Mouse (Mus musculus) natural killer cell, adult 2 months (primary cell): Measurements from ENCODE around the gene Gm10837.

Experiments used
- DNase-seq, 2 experiments: peaks; one replicate each; pipeline ENCODE4 v3.0.0; 2022; ENCODE audit warnings: low spot score in 2 of 2

Gm10837 gene

GRCm38 (mm10) chr14:122464763-122465741 lies 25.3 kb upstream of the Gm10837 start, which contains the start of gene Zic5:
TSS of gene Zic5 (minus strand) at chr14:122465677.
- no peak for DNase-seq

GRCm38 (mm10) chr14:122465931-122466490 lies 24.4 kb upstream of the Gm10837 start:
- no peak for DNase-seq

- no peak for DNase-seq
These were observed 23.5 kb upstream of the Gm10837 start for GRCm38 (mm10) chr14:122466756-122467362.

- no peak for DNase-seq
These were observed 22.2 kb upstream of the Gm10837 start for GRCm38 (mm10) chr14:122467926-122468841.

GRCm38 (mm10) chr14:122468971-122469755 lies 21.2 kb upstream of the Gm10837 start:
- DNase-seq, result no peak

- DNase-seq, result no peak
These were observed 18.8 kb upstream of the Gm10837 start for GRCm38 (mm10) chr14:122471449-122472085.

GRCm38 (mm10) chr14:122472161-122472560 lies 18.2 kb upstream of the Gm10837 start:
- no peak for DNase-seq

GRCm38 (mm10) chr14:122472647-122473046 lies 17.7 kb upstream of the Gm10837 start:
- DNase-seq, result no peak

GRCm38 (mm10) chr14:122473211-122473751 lies 17.1 kb upstream of the Gm10837 start:
- DNase-seq, result no peak

GRCm38 (mm10) chr14:122474041-122474890 lies 16.1 kb upstream of the Gm10837 start:
- no peak for DNase-seq

- DNase-seq, result no peak
These were observed 15.4 kb upstream of the Gm10837 start, which contains the start of gene Zic2 for GRCm38 (mm10) chr14:122474891-122475556. TSS of gene Zic2 (plus strand) at chr14:122475435.

GRCm38 (mm10) chr14:122475557-122476040 lies 14.8 kb upstream of the Gm10837 start:
- DNase-seq, result no peak

- no peak for DNase-seq
These were observed 14.2 kb upstream of the Gm10837 start for GRCm38 (mm10) chr14:122476041-122476821.

- DNase-seq, result no peak
These were observed 13.6 kb upstream of the Gm10837 start for GRCm38 (mm10) chr14:122476822-122477215.

- DNase-seq, result no peak
These were observed 13.1 kb upstream of the Gm10837 start for GRCm38 (mm10) chr14:122477261-122477671.

GRCm38 (mm10) chr14:122477971-122478573 lies 12.3 kb upstream of the Gm10837 start:
- DNase-seq, result no peak

- DNase-seq, result no peak
These were observed 11.8 kb upstream of the Gm10837 start for GRCm38 (mm10) chr14:122478574-122479011.
